Comparison of ENCODE assay signal across 18 mouse cellular contexts in genomic region chr3:144554503-144554902, GRCm38 (mm10). TPM values are rescaled to one million over a fixed set of nuclear protein-coding genes. Genes with fewer than 3 reads are reported as not detected.
DNase-seq lines count a peak whose midpoint lies in the region; ATAC-seq lines count a peak whose summit lies in the region.
"Had no signal": no experiment of that assay in that cellular context is flagged by ENCODE, and none has a peak within 500 bp of the region (broad histone marks: within the 10 kb centered on the region; RNA-seq: fewer than 3 reads in every experiment).

No protein-coding gene starts in this region.

- no peak for ATAC-seq in forebrain, embryonic 15.5 days (replicated peaks)
- ATAC-seq in liver, embryonic 13.5 days (ENCODE audit: low read depth), result no peak
- ATAC-seq in liver, embryonic 12.5 days, result no peak
- no peak for ATAC-seq in midbrain, embryonic 15.5 days (replicated peaks)

- H3K4me3 ChIP-seq in forebrain, embryonic 10.5 days, result no peak overlapping the region; the same call in 1 of the 2 replicates
- H3K4me3 ChIP-seq in forebrain, embryonic 15.5 days, result no peak overlapping the region
- no peak overlapping the region for H3K4me3 ChIP-seq in liver, embryonic 13.5 days (replicated peaks)
- H3K4me3 ChIP-seq in liver, embryonic 12.5 days, result no peak overlapping the region
- H3K4me3 ChIP-seq in midbrain, embryonic 15.5 days, result no peak overlapping the region
- H3K4me3 ChIP-seq: embryonic facial prominence, embryonic 15.5 days; heart, embryonic 13.5 days; midbrain, embryonic 12.5 days had no signal

- no peaks in the 10 kb centered on the region for H3K9me3 ChIP-seq in forebrain, embryonic 10.5 days
- H3K9me3 ChIP-seq in forebrain, embryonic 15.5 days, result no peaks in the 10 kb centered on the region
- no peaks in the 10 kb centered on the region for H3K9me3 ChIP-seq in liver, embryonic 13.5 days (replicated peaks)
- no peaks in the 10 kb centered on the region for H3K9me3 ChIP-seq in liver, embryonic 12.5 days (replicated peaks)
- H3K9me3 ChIP-seq in midbrain, embryonic 15.5 days, result no peaks in the 10 kb centered on the region
- H3K9me3 ChIP-seq: embryonic facial prominence, embryonic 15.5 days; heart, embryonic 13.5 days; midbrain, embryonic 12.5 days had no signal

- peaks cover 69% of the 10 kb centered on the region for H3K4me1 ChIP-seq in forebrain, embryonic 10.5 days
- H3K4me1 ChIP-seq in forebrain, embryonic 15.5 days, result peaks cover 73% of the 10 kb centered on the region
- peaks cover 48% of the 10 kb centered on the region for H3K4me1 ChIP-seq in liver, embryonic 13.5 days (replicated peaks)
- H3K4me1 ChIP-seq in liver, embryonic 12.5 days, result peaks cover 51% of the 10 kb centered on the region
- H3K4me1 ChIP-seq in midbrain, embryonic 15.5 days, result peaks cover 28% of the 10 kb centered on the region

- H3K9ac ChIP-seq in forebrain, embryonic 15.5 days (replicated peaks), result no peak overlapping the region; the same call in 1 of the 2 replicates
- no peak overlapping the region for H3K9ac ChIP-seq in liver, embryonic 13.5 days
- H3K9ac ChIP-seq in liver, embryonic 12.5 days, result no peak overlapping the region
- H3K9ac ChIP-seq in midbrain, embryonic 15.5 days, result no peak overlapping the region; the same call in 1 of the 2 replicates
- H3K9ac ChIP-seq: embryonic facial prominence, embryonic 15.5 days; heart, embryonic 13.5 days; liver, embryonic 14.5 days; midbrain, embryonic 12.5 days had no signal

- no peaks in the 10 kb centered on the region for H3K36me3 ChIP-seq in forebrain, embryonic 10.5 days (replicated peaks)
- no peaks in the 10 kb centered on the region for H3K36me3 ChIP-seq in forebrain, embryonic 15.5 days
- no peaks in the 10 kb centered on the region for H3K36me3 ChIP-seq in liver, embryonic 13.5 days
- H3K36me3 ChIP-seq in liver, embryonic 12.5 days, result no peaks in the 10 kb centered on the region
- no peaks in the 10 kb centered on the region for H3K36me3 ChIP-seq in midbrain, embryonic 15.5 days (replicated peaks)
- H3K36me3 ChIP-seq: embryonic facial prominence, embryonic 15.5 days; heart, embryonic 13.5 days; midbrain, embryonic 12.5 days had no signal

- no peak for DNase-seq in forebrain, embryonic 10.5 days (ENCODE audit: extremely low spot score, low spot score)
- DNase-seq in liver, embryonic 13.5 days, result no peak
- DNase-seq in kidney, adult 9 months, result peak; percentile 23
- peak; percentile 58 for DNase-seq in yolk sac, embryonic 10.5 days (ENCODE audit: low spot score)
- DNase-seq in urinary bladder, postnatal 14 days (ENCODE audit: low spot score), result no peak
- DNase-seq: adrenal gland, postnatal 25 days; cerebellum, adult 8-10 months; gastrocnemius, postnatal 36 days; heart, postnatal 4 days; right cerebral cortex, postnatal 25 days had no signal

- 71% methylated on average over 9 of the region's 9 CpGs for WGBS in forebrain, embryonic 10.5 days
- WGBS in forebrain, embryonic 15.5 days, result 56% methylated on average over 9 of the region's 9 CpGs
- 76% methylated on average over 9 of the region's 9 CpGs for whole genome bisulfite sequencing in liver, embryonic 13.5 days (ENCODE audit: insufficient replicate concordance)
- 68% methylated on average over 9 of the region's 9 CpGs for WGBS in liver, embryonic 12.5 days (ENCODE audit: insufficient replicate concordance)
- 68% methylated on average over 9 of the region's 9 CpGs for WGBS in midbrain, embryonic 15.5 days

- H3K27me3 ChIP-seq in forebrain, embryonic 10.5 days (ENCODE audit: poor library complexity, severe bottlenecking), result no peaks in the 10 kb centered on the region
- no peaks in the 10 kb centered on the region for H3K27me3 ChIP-seq in forebrain, embryonic 15.5 days
- no peaks in the 10 kb centered on the region for H3K27me3 ChIP-seq in liver, embryonic 13.5 days
- H3K27me3 ChIP-seq in liver, embryonic 12.5 days (replicated peaks), result no peaks in the 10 kb centered on the region
- H3K27me3 ChIP-seq in midbrain, embryonic 15.5 days (replicated peaks), result no peaks in the 10 kb centered on the region
- H3K27me3 ChIP-seq: embryonic facial prominence, embryonic 15.5 days; heart, embryonic 13.5 days; midbrain, embryonic 12.5 days had no signal

- H3K4me2 ChIP-seq in forebrain, embryonic 15.5 days (replicated peaks), result no peak overlapping the region
- H3K4me2 ChIP-seq in liver, embryonic 13.5 days, result 0 out of 2 replicates have a peak overlapping the region, but pooled peaks have one; percentile 8
- no peak overlapping the region for H3K4me2 ChIP-seq in liver, embryonic 12.5 days
- no peak overlapping the region for H3K4me2 ChIP-seq in midbrain, embryonic 15.5 days
- H3K4me2 ChIP-seq: embryonic facial prominence, embryonic 15.5 days; heart, embryonic 13.5 days; midbrain, embryonic 12.5 days had no signal

- peak overlapping the region; percentile 56; the same call in 1 of the 2 replicates for H3K27ac ChIP-seq in forebrain, embryonic 10.5 days
- H3K27ac ChIP-seq in forebrain, embryonic 15.5 days (replicated peaks), result no peak overlapping the region
- no peak overlapping the region for H3K27ac ChIP-seq in liver, embryonic 13.5 days
- no peak overlapping the region for H3K27ac ChIP-seq in liver, embryonic 12.5 days
- no peak overlapping the region for H3K27ac ChIP-seq in midbrain, embryonic 15.5 days
- H3K27ac ChIP-seq: embryonic facial prominence, embryonic 15.5 days; heart, embryonic 13.5 days; liver, embryonic 14.5 days; macrophage; midbrain, embryonic 12.5 days had no signal

RNA-seq across cellular contexts. Expression of gene Hs2st1, which starts 15.5 kb away (rescaled TPM):
- polyA plus RNA-seq in forebrain, embryonic 10.5 days (2016; fragmentation: Nextera tagmentation; extraction: Ambion mirVana), result 12.4 and 13.7 TPM in 2 replicates
- polyA plus RNA-seq in forebrain, embryonic 15.5 days (2015; fragmentation: Nextera tagmentation; extraction: Ambion mirVana), result 19.7 and 21.5 TPM in 2 replicates
- polyA plus RNA-seq in liver, embryonic 13.5 days (2015; fragmentation: Nextera tagmentation; extraction: Ambion mirVana), result 2.2 and 3.1 TPM in 2 replicates
- 6.0 and 6.3 TPM in 2 replicates for polyA plus RNA-seq in liver, embryonic 12.5 days (2016; fragmentation: Nextera tagmentation; extraction: Ambion mirVana)
- polyA plus RNA-seq in midbrain, embryonic 15.5 days (2015; fragmentation: Nextera tagmentation; extraction: Ambion mirVana), result 15.6 and 17.1 TPM in 2 replicates

RNA-seq across cellular contexts. Expression of gene Selenof, which starts 15.6 kb away (rescaled TPM):
- 480 and 492 TPM in 2 replicates for polyA plus RNA-seq in forebrain, embryonic 10.5 days (2016; fragmentation: Nextera tagmentation; extraction: Ambion mirVana)
- polyA plus RNA-seq in forebrain, embryonic 15.5 days (2015; fragmentation: Nextera tagmentation; extraction: Ambion mirVana), result 528 and 529 TPM in 2 replicates
- polyA plus RNA-seq in liver, embryonic 13.5 days (2015; fragmentation: Nextera tagmentation; extraction: Ambion mirVana), result 316 and 342 TPM in 2 replicates
- polyA plus RNA-seq in liver, embryonic 12.5 days (2016; fragmentation: Nextera tagmentation; extraction: Ambion mirVana), result 307 and 317 TPM in 2 replicates
- 501 and 507 TPM in 2 replicates for polyA plus RNA-seq in midbrain, embryonic 15.5 days (2015; fragmentation: Nextera tagmentation; extraction: Ambion mirVana)

Comparison
In these comparisons a context has a peak if more than half of its experiments do, and no peak if none do; other contexts are left out.
1. DNase-seq: peak in kidney, adult 9 months (single experiment) and yolk sac, embryonic 10.5 days (single experiment); none in forebrain, embryonic 10.5 days (single experiment), liver, embryonic 13.5 days (single experiment) and urinary bladder, postnatal 14 days (single experiment).